Mouse (Mus musculus) liver, adult 2 months (tissue): ENCODE results near the gene Sbds. TPM values are rescaled to one million over a fixed set of nuclear protein-coding genes. Genes with fewer than 3 reads are reported as not detected.

Source experiments
- DNase-seq: peaks from one replicate; pipeline ENCODE4 v3.0.0-alpha.2; 2011; ENCODE audit warnings: low read depth, low spot score; ENCODE audit errors: extremely low read depth
- H3K27ac ChIP-seq: fragments of 200-500 bp; replicated peaks from 2 replicates; pipeline ENCODE4 v1.5.1; 2012; ENCODE audit warnings: low read depth, mild to moderate bottlenecking, control low read depth, inconsistent platforms, low read length; ENCODE audit not compliant: insufficient read depth
- H3K27me3 ChIP-seq: fragments of 200-500 bp; 2 replicates; pipeline ENCODE4 v1.6.1; 2012; ENCODE audit warnings: mild to moderate bottlenecking, moderate library complexity, low read length, inconsistent platforms; ENCODE audit not compliant: control insufficient read depth, insufficient read depth
- H3K36me3 ChIP-seq: fragments of 200-500 bp; 2 replicates; pipeline ENCODE4 v1.6.1; 2012; ENCODE audit warnings: low read length, inconsistent platforms; ENCODE audit not compliant: control insufficient read depth, insufficient read depth
- H3K4me1 ChIP-seq: fragments of 200-500 bp; 2 replicates; pipeline ENCODE4 v1.6.1; 2011; ENCODE audit warnings: low read length; ENCODE audit not compliant: control insufficient read depth, insufficient read depth
- H3K4me3 ChIP-seq: fragments of 200-500 bp; 2 replicates; pipeline ENCODE4 v1.5.1; 2011; ENCODE audit warnings: low read depth, mild to moderate bottlenecking, control low read depth, low read length, moderate library complexity; ENCODE audit not compliant: insufficient read depth
- H3K79me2 ChIP-seq: fragments of 200-500 bp; 2 replicates; pipeline ENCODE4 v1.6.1; 2012; ENCODE audit warnings: inconsistent platforms, mild to moderate bottlenecking, low read length, moderate library complexity; ENCODE audit not compliant: control insufficient read depth, insufficient read depth
- H3K9ac ChIP-seq: fragments of 200-500 bp; 2 replicates; pipeline ENCODE4 v1.6.1; 2012; ENCODE audit warnings: low read depth, mild to moderate bottlenecking, control low read depth, inconsistent platforms, low read length
- CTCF ChIP-seq: fragments of 200-500 bp; IDR thresholded peaks from 2 replicates; pipeline ENCODE4 v1.5.1; 2011; ENCODE audit warnings: low read depth, low read length, control low read depth
- POLR2A ChIP-seq: fragments of 200-500 bp; IDR thresholded peaks from 2 replicates; pipeline ENCODE4 v1.6.1; 2011; ENCODE audit warnings: low read length, control low read depth; ENCODE audit not compliant: insufficient read depth; ENCODE audit errors: extremely low read depth
- WGBS: fragments of 180-500 bp; shearing (Covaris S2); methylation state at CpG from one replicate; pipeline ENCODE4 v1.1.7; 2018; 5-methylcytosine and 5-hydroxymethylcytosine counted together
- polyA plus RNA-seq: library from polyadenylated mRNA; depleted of rRNA; stranded (reverse); fragments of >200 nt; gene quantifications from 2 replicates; pipeline ENCODE4 v1.2.3, GENCODE M21; 2012; rRNA removed
- total RNA-seq: library from RNA; depleted of rRNA; stranded (reverse); fragments of >200 nt; gene quantifications from 2 replicates; pipeline ENCODE4 v1.2.3, GENCODE M21; 2014; rRNA removed

Sbds gene
- total and polyA plus RNA-seq, 2 experiments = 29.4 to 42.5 TPM

- peaks cover 12% of the 10 kb centered on the region; the same call in 1 of the 2 replicates for H3K79me2 ChIP-seq
- DNase-seq = no peak
- H3K4me3 ChIP-seq = no peak overlapping the region
- no peaks in the 10 kb centered on the region for H3K27me3 ChIP-seq
- H3K27ac ChIP-seq = no peak overlapping the region
- no peak for TF ChIP-seq POLR2A
- TF ChIP-seq CTCF = no peak
- peaks cover 27% of the 10 kb centered on the region for H3K4me1 ChIP-seq
- H3K9ac ChIP-seq = no peak overlapping the region
- H3K36me3 ChIP-seq = peaks cover 31% of the 10 kb centered on the region
- WGBS = 61% methylated on average over 3 of the region's 3 CpGs
These were observed 57.9 kb downstream of the Sbds start for GRCm38 (mm10) chr5:130197454-130197853.

GRCm38 (mm10) chr5:130196307-130196706 is 59.0 kb downstream of the Sbds start:
- no peak for TF ChIP-seq CTCF
- no peak for TF ChIP-seq POLR2A
- Histone ChIP-seq H3K27me3 (no peaks in the 10 kb centered on the region), H3K4me1 (peaks cover 34% of the 10 kb centered on the region), H3K4me3 (no peak overlapping the region), H3K36me3 (peaks cover 36% of the 10 kb centered on the region), H3K79me2 (peaks cover 9% of the 10 kb centered on the region; the same call in 1 of the 2 replicates), H3K9ac (no peak overlapping the region), H3K27ac (no peak overlapping the region)
- WGBS = 81% methylated on average over 1 of the region's 1 CpGs
- DNase-seq = no peak

Other genes starting within 250 kb of the Sbds start
- gene Asl, start 226.3 kb downstream of the Sbds start, total RNA-seq = 683 and 898 TPM in 2 replicates
- gene Asl, start 226.3 kb downstream of the Sbds start, polyA plus RNA-seq = 622 and 696 TPM in 2 replicates
- 27.8 and 33.6 TPM in 2 replicates for gene Crcp, start 226.2 kb downstream of the Sbds start, total RNA-seq
- gene Crcp, start 226.2 kb downstream of the Sbds start, polyA plus RNA-seq = 11.8 and 14.7 TPM in 2 replicates
- 15.6 and 20.1 TPM in 2 replicates for gene Tpst1, start 182.2 kb downstream of the Sbds start, total RNA-seq
- gene Tpst1, start 182.2 kb downstream of the Sbds start, polyA plus RNA-seq = 9.3 and 10.8 TPM in 2 replicates
- gene Kctd7, start 110.7 kb downstream of the Sbds start, total RNA-seq = 2.0 and 2.8 TPM in 2 replicates
- 3.6 and 4.0 TPM in 2 replicates for gene Kctd7, start 110.7 kb downstream of the Sbds start, polyA plus RNA-seq
- gene Rabgef1, start 83.7 kb downstream of the Sbds start, total RNA-seq = 11.4 and 13.1 TPM in 2 replicates
- gene Rabgef1, start 83.7 kb downstream of the Sbds start, polyA plus RNA-seq = 8.3 and 11.8 TPM in 2 replicates
- gene Tmem248, start 38.4 kb downstream of the Sbds start, total RNA-seq = 19.8 and 26.6 TPM in 2 replicates
- gene Tmem248, start 38.4 kb downstream of the Sbds start, polyA plus RNA-seq = 28.9 and 34.3 TPM in 2 replicates
- gene Tyw1, start 89 bp upstream of the Sbds start, total RNA-seq = 12.8 and 13.3 TPM in 2 replicates
- 6.8 and 8.0 TPM in 2 replicates for gene Tyw1, start 89 bp upstream of the Sbds start, polyA plus RNA-seq
- 2.8 and 2.9 TPM in 2 replicates for gene Caln1, start 113.9 kb upstream of the Sbds start, total RNA-seq
- 2.0 and 2.4 TPM in 2 replicates for gene Caln1, start 113.9 kb upstream of the Sbds start, polyA plus RNA-seq
- not detected in 2 replicates for gene A330070K13Rik, start 129.1 kb upstream of the Sbds start, total RNA-seq
- gene A330070K13Rik, start 129.1 kb upstream of the Sbds start, polyA plus RNA-seq = not detected in 2 replicates